Mouse (Mus musculus) CH12.LX (cell line): ENCODE measurements at regions not wholly inside any gene's neighbourhood (a gene's known extent, or its start where the extent isn't known, plus 50 kb on each side); places are given as distances from the start of the nearest gene placed in this dataset.

Source experiments
- CTCF ChIP-seq, 2 experiments: IDR thresholded peaks in 1 of 2; conservative IDR thresholded peaks in 1 of 2; 2 replicates each; pipeline ENCODE4 v1.5.1; 2011 to 2012; ENCODE audit warnings: low read depth in 2 of 2, low read length in 2 of 2, improper control_type of control experiment in 1 of 2, inconsistent platforms in 1 of 2, mild to moderate bottlenecking in 1 of 2, moderate library complexity in 1 of 2
- EP300 ChIP-seq: IDR thresholded peaks from 2 replicates; pipeline ENCODE4 v1.6.1; 2011; ENCODE audit warnings: low read length, improper control_type of control experiment
- GABPA ChIP-seq: IDR thresholded peaks from 2 replicates; pipeline ENCODE4 v1.6.1; 2012; ENCODE audit warnings: low read depth, low read length, improper control_type of control experiment, inconsistent platforms; ENCODE audit not compliant: insufficient replicate concordance
- JUND ChIP-seq: conservative IDR thresholded peaks from 2 replicates; pipeline ENCODE4 v1.6.1; 2011; ENCODE audit warnings: low read depth, low read length, improper control_type of control experiment
- MAX ChIP-seq: IDR thresholded peaks from 2 replicates; pipeline ENCODE4 v1.6.1; 2011; ENCODE audit warnings: low read length, improper control_type of control experiment
- POLR2A ChIP-seq: IDR thresholded peaks from 2 replicates; pipeline ENCODE4 v1.6.1; 2011; ENCODE audit warnings: low read depth, mild to moderate bottlenecking, improper control_type of control experiment, low read length
- POLR2AphosphoS2 ChIP-seq: IDR thresholded peaks from 2 replicates; pipeline ENCODE4 v1.6.1; 2011; ENCODE audit warnings: low read depth, low read length, improper control_type of control experiment

DNA sequence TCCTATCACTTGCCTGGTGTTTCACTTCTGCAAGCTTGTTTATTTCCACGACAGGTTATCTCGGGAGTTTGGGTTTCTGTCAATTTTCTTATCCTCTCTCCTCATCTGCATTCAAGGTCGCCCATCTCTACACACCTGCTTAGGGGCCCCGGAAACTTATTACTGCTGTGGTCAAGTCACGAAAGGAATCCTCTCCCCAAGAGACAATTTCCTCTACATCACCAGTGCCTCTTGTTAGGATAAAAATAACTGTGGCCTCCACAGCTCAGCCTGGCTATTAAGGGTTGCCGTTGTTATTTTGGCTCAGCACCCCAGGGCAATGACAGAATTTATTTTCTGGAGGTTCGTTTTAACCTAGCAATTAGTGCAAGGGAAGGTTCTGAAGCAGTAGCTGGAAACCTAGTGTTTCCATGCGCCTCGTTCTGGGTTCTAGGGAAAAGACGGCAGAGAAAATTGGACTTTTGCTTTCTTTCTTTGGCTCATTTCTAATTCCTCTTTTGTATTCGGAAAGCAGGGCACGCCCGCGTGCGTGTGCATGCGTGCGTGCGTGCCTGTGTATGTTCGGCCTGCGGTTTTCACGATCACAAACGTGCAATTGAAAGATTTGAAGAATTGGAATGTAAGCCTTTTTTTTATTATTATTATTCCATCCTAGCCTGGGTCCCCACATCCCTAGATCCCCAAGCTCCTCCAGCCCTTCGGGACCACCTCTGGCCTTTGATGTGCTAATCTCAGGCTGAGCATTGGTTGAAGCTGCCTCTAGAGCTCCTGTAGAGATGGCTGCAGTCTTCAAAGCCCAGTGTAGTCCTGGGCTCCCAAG, 147.1 kb upstream of the Jarid2 start:
- TF ChIP-seq EP300 = peak; percentile 84
- no peak for TF ChIP-seq POLR2A
- no peak for TF ChIP-seq JUND
- TF ChIP-seq GABPA = no peak
- TF ChIP-seq POLR2AphosphoS2 = no peak
- no peak for TF ChIP-seq CTCF (conservative IDR thresholded peaks at IDR 0.05 in 1 of 2, IDR thresholded peaks at IDR 0.05 in 1 of 2; ENCODE audit: low read depth in 2 of 2, low read length in 2 of 2)
- no peak for TF ChIP-seq MAX
